ENCODE assay signal across 8 mouse cellular contexts in genomic region chr15:94543409-94544051, GRCm38 (mm10). TPM values are rescaled to one million over a fixed set of nuclear protein-coding genes. Genes with fewer than 3 reads are reported as not detected.
DNase-seq lines count a peak whose midpoint lies in the region; ATAC-seq and TF ChIP-seq lines count a peak whose summit lies in the region.

TSS of gene Pus7l (minus strand) at chr15:94543547.
TSS of gene Irak4 (plus strand) at chr15:94543643.

- H3K27me3 ChIP-seq in heart, embryonic 12.5 days (replicated peaks) = no peaks in the 10 kb centered on the region
- no peaks in the 10 kb centered on the region for H3K27me3 ChIP-seq in kidney, postnatal 0 days (ENCODE audit: insufficient read depth, low read length)
- no peaks in the 10 kb centered on the region for H3K27me3 ChIP-seq in liver, embryonic 11.5 days (replicated peaks; ENCODE audit: control insufficient read depth, insufficient read depth, low read length)
- H3K27me3 ChIP-seq in stomach, embryonic 14.5 days (ENCODE audit: control insufficient read depth, insufficient read depth, low read length) = no peaks in the 10 kb centered on the region

- H3K4me1 ChIP-seq in heart, embryonic 12.5 days (replicated peaks) = peaks cover 4% of the 10 kb centered on the region; the same call in 1 of the 2 replicates
- H3K4me1 ChIP-seq in kidney, postnatal 0 days (replicated peaks; ENCODE audit: insufficient read depth, low read length) = peaks cover 6% of the 10 kb centered on the region; the same call in 1 of the 2 replicates
- H3K4me1 ChIP-seq in liver, embryonic 11.5 days (replicated peaks; ENCODE audit: control insufficient read depth, insufficient read depth, low read length) = no peaks in the 10 kb centered on the region
- no peaks in the 10 kb centered on the region for H3K4me1 ChIP-seq in stomach, embryonic 14.5 days (ENCODE audit: control insufficient read depth, insufficient read depth, low read length)

- ATAC-seq in erythroid progenitor cell, adult 5-6 weeks (replicated peaks; ENCODE audit: low FRiP score, poor library complexity, severe bottlenecking) = peak; percentile 99
- ATAC-seq in heart, embryonic 12.5 days (ENCODE audit: insufficient number of reproducible peaks, low FRiP score) = peak; percentile 99
- peak; percentile 97 for ATAC-seq in kidney, postnatal 0 days (replicated peaks; ENCODE audit: low FRiP score, low read depth)
- ATAC-seq in liver, embryonic 11.5 days (replicated peaks; ENCODE audit: low FRiP score) = peak; percentile 99
- peak; percentile 99 for ATAC-seq in stomach, embryonic 14.5 days (ENCODE audit: insufficient number of reproducible peaks, insufficient read depth, low FRiP score, low read depth)

- peak within 1 kb of the TSS; percentile 70 for H3K4me3 ChIP-seq in heart, embryonic 12.5 days
- H3K4me3 ChIP-seq in kidney, postnatal 0 days (replicated peaks; ENCODE audit: low read depth, low read length) = peak within 1 kb of the TSS; percentile 84
- H3K4me3 ChIP-seq in liver, embryonic 11.5 days (ENCODE audit: low read depth, low read length) = peak within 1 kb of the TSS; percentile 84
- H3K4me3 ChIP-seq in stomach, embryonic 14.5 days (ENCODE audit: low read depth, low read length) = peak within 1 kb of the TSS; percentile 83

- no peaks in the 10 kb centered on the region for H3K36me3 ChIP-seq in heart, embryonic 12.5 days
- no peaks in the 10 kb centered on the region for H3K36me3 ChIP-seq in kidney, postnatal 0 days (ENCODE audit: insufficient read depth, low read length)
- no peaks in the 10 kb centered on the region for H3K36me3 ChIP-seq in liver, embryonic 11.5 days (ENCODE audit: control insufficient read depth, insufficient read depth, low read length)
- no peaks in the 10 kb centered on the region for H3K36me3 ChIP-seq in stomach, embryonic 14.5 days (ENCODE audit: control insufficient read depth, insufficient read depth, low read length)

- WGBS in heart, embryonic 12.5 days = under 1% methylated on average over 45 of the region's 45 CpGs
- under 1% methylated on average over 45 of the region's 45 CpGs for WGBS in kidney, postnatal 0 days
- under 1% methylated on average over 45 of the region's 45 CpGs for WGBS in liver, embryonic 11.5 days
- WGBS in stomach, embryonic 14.5 days = under 1% methylated on average over 45 of the region's 45 CpGs

- peak; percentile 95 for DNase-seq in CD4-positive helper T cell, adult 2 months (ENCODE audit: low read depth, low spot score)
- DNase-seq in brain, embryonic 18.5 days (ENCODE audit: low read depth, low spot score) = peak; percentile 88
- DNase-seq in kidney, postnatal 0 days (ENCODE audit: low spot score) = peak; percentile 99
- DNase-seq in liver, embryonic 11.5 days (ENCODE audit: low spot score) = peak; percentile 90
- peak; percentile 97 for DNase-seq in naive thymus-derived CD4-positive, alpha-beta T cell, adult 2 months (ENCODE audit: low read depth)

- H3K27ac ChIP-seq in heart, embryonic 12.5 days (ENCODE audit: poor library complexity, severe bottlenecking) = peak within 1 kb of the TSS; percentile 28
- H3K27ac ChIP-seq in kidney, postnatal 0 days = peak within 1 kb of the TSS; percentile 92
- peak within 1 kb of the TSS; percentile 55; the same call in 1 of the 2 replicates for H3K27ac ChIP-seq in liver, embryonic 11.5 days (ENCODE audit: low read depth, low read length)
- peak within 1 kb of the TSS; percentile 84 for H3K27ac ChIP-seq in stomach, embryonic 14.5 days (ENCODE audit: low read length)

- H3K9me3 ChIP-seq in heart, embryonic 12.5 days (replicated peaks) = no peaks in the 10 kb centered on the region
- H3K9me3 ChIP-seq in kidney, postnatal 0 days (replicated peaks; ENCODE audit: low read length) = no peaks in the 10 kb centered on the region
- no peaks in the 10 kb centered on the region for H3K9me3 ChIP-seq in liver, embryonic 11.5 days (ENCODE audit: control insufficient read depth, low read length)
- H3K9me3 ChIP-seq in stomach, embryonic 14.5 days (ENCODE audit: control insufficient read depth, low read depth, low read length) = no peaks in the 10 kb centered on the region

- H3K9ac ChIP-seq in heart, embryonic 12.5 days = peak within 1 kb of the TSS; percentile 79
- H3K9ac ChIP-seq in kidney, postnatal 0 days (ENCODE audit: low read depth, low read length) = peak within 1 kb of the TSS; percentile 70
- H3K9ac ChIP-seq in liver, embryonic 11.5 days (ENCODE audit: low read depth, low read length) = peak within 1 kb of the TSS; percentile 74
- peak within 1 kb of the TSS; percentile 65 for H3K9ac ChIP-seq in stomach, embryonic 14.5 days (replicated peaks; ENCODE audit: low read depth, low read length)

- no peak for TF ChIP-seq CTCF in kidney, postnatal 0 days (IDR thresholded peaks at IDR 0.05; ENCODE audit: low read depth)

- peak within 1 kb of the TSS; percentile 87 for H3K4me2 ChIP-seq in heart, embryonic 12.5 days
- peak within 1 kb of the TSS; percentile 80 for H3K4me2 ChIP-seq in kidney, postnatal 0 days (ENCODE audit: low read length)
- peak within 1 kb of the TSS; percentile 77 for H3K4me2 ChIP-seq in liver, embryonic 11.5 days
- H3K4me2 ChIP-seq in stomach, embryonic 14.5 days (replicated peaks; ENCODE audit: low read depth, low read length) = peak within 1 kb of the TSS; percentile 83

RNA-seq across cellular contexts. Expression of gene Pus7l, which starts in this region (rescaled TPM):
- 0.84 TPM in 1 of 2 replicates, not detected in the other for total RNA-seq in erythroid progenitor cell, adult 5-6 weeks (2015; ENCODE audit: low replicate concordance)
- 0.91 and 1.7 TPM in 2 replicates for total RNA-seq in erythroid progenitor cell, adult 5-6 weeks (2017; ENCODE audit: low replicate concordance)
- polyA plus RNA-seq in heart, embryonic 12.5 days (2016; fragmentation: Nextera tagmentation; extraction: Ambion mirVana) = 5.8 and 6.4 TPM in 2 replicates
- polyA plus RNA-seq in kidney, postnatal 0 days (2015; fragmentation: Nextera tagmentation; extraction: Ambion mirVana) = 7.0 and 7.7 TPM in 2 replicates
- polyA plus RNA-seq in liver, embryonic 11.5 days (2014; fragmentation: Nextera tagmentation; extraction: Ambion mirVana) = 12.0 and 13.5 TPM in 2 replicates
- 8.9 and 11.0 TPM in 2 replicates for polyA plus RNA-seq in stomach, embryonic 14.5 days (2014; fragmentation: Nextera tagmentation; extraction: Ambion mirVana)

RNA-seq across cellular contexts. Expression of gene Irak4, which starts in this region (rescaled TPM):
- total RNA-seq in erythroid progenitor cell, adult 5-6 weeks (2015; ENCODE audit: low replicate concordance) = 5.4 and 8.6 TPM in 2 replicates
- total RNA-seq in erythroid progenitor cell, adult 5-6 weeks (2017; ENCODE audit: low replicate concordance) = 4.2 and 6.3 TPM in 2 replicates
- 3.8 and 4.7 TPM in 2 replicates for polyA plus RNA-seq in heart, embryonic 12.5 days (2016; fragmentation: Nextera tagmentation; extraction: Ambion mirVana)
- 14.3 and 14.9 TPM in 2 replicates for polyA plus RNA-seq in kidney, postnatal 0 days (2015; fragmentation: Nextera tagmentation; extraction: Ambion mirVana)
- 6.1 and 6.3 TPM in 2 replicates for polyA plus RNA-seq in liver, embryonic 11.5 days (2014; fragmentation: Nextera tagmentation; extraction: Ambion mirVana)
- polyA plus RNA-seq in stomach, embryonic 14.5 days (2014; fragmentation: Nextera tagmentation; extraction: Ambion mirVana) = 7.0 and 10.3 TPM in 2 replicates

Comparison
In these comparisons a context has a peak if more than half of its experiments do, and no peak if none do; other contexts are left out.
1. Peak in every context shown above with its lines: DNase-seq, ATAC-seq, H3K4me3 ChIP-seq and H3K27ac ChIP-seq.
2. H3K27ac ChIP-seq: peak in every context shown above with its lines; median percentile 92 in kidney, postnatal 0 days; 84 in stomach, embryonic 14.5 days; 55 in liver, embryonic 11.5 days; 28 in heart, embryonic 12.5 days.